Mouse (Mus musculus): Measurements from ENCODE around the gene Bri3. TPM values are rescaled to one million over a fixed set of nuclear protein-coding genes. Genes with fewer than 3 reads are reported as not detected.

Gene Bri3
- polyA plus RNA-seq (2016; fragmentation: Nextera tagmentation; extraction: Ambion mirVana): 127 and 133 TPM in 2 replicates

GRCm38 (mm10) chr5:144243901-144244487, at the start of gene Bri3:
Gene Bri3 (plus strand): TSS chr5:144244437.
- ATAC-seq (ENCODE audit: insufficient number of reproducible peaks, low FRiP score): no peak
- no peak within 1 kb of the TSS for H3K9ac ChIP-seq
- 79% methylated on average over 7 of the region's 7 CpGs for WGBS
- no peaks in the 10 kb centered on the region for H3K27me3 ChIP-seq (replicated peaks)
- H3K9me3 ChIP-seq (replicated peaks): no peaks in the 10 kb centered on the region
- H3K4me2 ChIP-seq: no peak within 1 kb of the TSS
- H3K36me3 ChIP-seq: no peaks in the 10 kb centered on the region
- H3K4me1 ChIP-seq (replicated peaks): peaks cover 10% of the 10 kb centered on the region; the same call in 1 of the 2 replicates
- no peak within 1 kb of the TSS for H3K4me3 ChIP-seq
- no peak within 1 kb of the TSS for H3K27ac ChIP-seq (ENCODE audit: poor library complexity, severe bottlenecking)

GRCm38 (mm10) chr5:144195567-144195966, 48.7 kb upstream of the Bri3 start:
- Histone ChIP-seq H3K9ac (no peak overlapping the region), H3K27me3 (replicated peaks) (no peaks in the 10 kb centered on the region), H3K4me1 (replicated peaks) (peaks cover 13% of the 10 kb centered on the region), H3K36me3 (peaks cover 13% of the 10 kb centered on the region; the same call in 1 of the 2 replicates), H3K4me2 (no peak overlapping the region), H3K9me3 (replicated peaks) (no peaks in the 10 kb centered on the region), H3K27ac (ENCODE audit: poor library complexity, severe bottlenecking) (no peak overlapping the region), H3K4me3 (no peak overlapping the region)
- no peak; the same call in 1 of the 2 replicates for ATAC-seq (ENCODE audit: insufficient number of reproducible peaks, low FRiP score)
- 87% methylated on average over 8 of the region's 8 CpGs for WGBS

- Histone ChIP-seq H3K4me3 (no peak overlapping the region), H3K9ac (no peak overlapping the region), H3K9me3 (replicated peaks) (peaks cover 6% of the 10 kb centered on the region), H3K36me3 (peaks cover 60% of the 10 kb centered on the region), H3K4me2 (no peak overlapping the region), H3K4me1 (replicated peaks) (no peaks in the 10 kb centered on the region), H3K27ac (ENCODE audit: poor library complexity, severe bottlenecking) (no peak overlapping the region), H3K27me3 (replicated peaks) (no peaks in the 10 kb centered on the region)
- WGBS: 79% methylated on average over 11 of the region's 11 CpGs
- ATAC-seq (ENCODE audit: insufficient number of reproducible peaks, low FRiP score): no peak
Observed at GRCm38 (mm10) chr5:144200616-144201015, 43.6 kb upstream of the Bri3 start.

- Histone ChIP-seq H3K36me3 (peaks cover 71% of the 10 kb centered on the region), H3K9ac (no peak overlapping the region), H3K27me3 (replicated peaks) (no peaks in the 10 kb centered on the region), H3K4me2 (no peak overlapping the region), H3K9me3 (replicated peaks) (peaks cover 6% of the 10 kb centered on the region), H3K4me3 (no peak overlapping the region), H3K4me1 (replicated peaks) (no peaks in the 10 kb centered on the region), H3K27ac (ENCODE audit: poor library complexity, severe bottlenecking) (no peak overlapping the region)
- no peak for ATAC-seq (ENCODE audit: insufficient number of reproducible peaks, low FRiP score)
- 91% methylated on average over 6 of the region's 6 CpGs for WGBS
Observed at GRCm38 (mm10) chr5:144202430-144202829, 41.8 kb upstream of the Bri3 start.

- Histone ChIP-seq H3K36me3 (peaks cover 73% of the 10 kb centered on the region), H3K9me3 (replicated peaks) (peaks cover 6% of the 10 kb centered on the region)
- 88% methylated on average over 10 of the region's 10 CpGs for WGBS
Observed at GRCm38 (mm10) chr5:144203398-144203959, 40.8 kb upstream of the Bri3 start.

DNA sequence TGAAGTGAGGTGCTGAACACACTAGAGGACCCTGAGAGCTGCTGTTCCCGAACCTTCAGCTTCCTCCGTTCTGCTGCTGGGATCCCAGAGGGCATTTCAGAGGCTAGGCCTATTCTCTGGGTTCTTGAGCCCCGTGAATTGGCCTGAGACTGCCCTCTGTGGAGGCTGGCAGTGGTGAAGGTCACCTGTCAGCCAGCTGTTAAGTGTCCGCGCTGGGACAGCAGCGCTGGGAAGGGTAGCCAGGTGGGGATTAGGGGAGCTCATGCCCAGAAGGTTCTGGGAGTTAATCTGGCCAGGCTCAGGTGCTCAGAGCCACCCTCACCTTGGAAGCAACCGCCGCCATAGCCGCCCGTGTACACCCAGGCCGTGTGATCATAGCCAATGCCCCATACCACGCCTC, 39.9 kb upstream of the Bri3 start:
- Histone ChIP-seq H3K4me1 (replicated peaks) (no peaks in the 10 kb centered on the region), H3K9ac (no peak overlapping the region), H3K27me3 (replicated peaks) (no peaks in the 10 kb centered on the region), H3K4me3 (no peak overlapping the region), H3K4me2 (no peak overlapping the region), H3K36me3 (peaks cover 75% of the 10 kb centered on the region), H3K9me3 (replicated peaks) (peaks cover 6% of the 10 kb centered on the region), H3K27ac (ENCODE audit: poor library complexity, severe bottlenecking) (no peak overlapping the region)
- 88% methylated on average over 12 of the region's 12 CpGs for WGBS
- no peak for ATAC-seq (ENCODE audit: insufficient number of reproducible peaks, low FRiP score)

More at GRCm38 (mm10) chr5:144203398-144203959, 40.8 kb upstream of the Bri3 start:
- Histone ChIP-seq H3K9ac (no peak overlapping the region), H3K4me2 (no peak overlapping the region), H3K4me1 (replicated peaks) (no peaks in the 10 kb centered on the region), H3K27me3 (replicated peaks) (no peaks in the 10 kb centered on the region), H3K27ac (ENCODE audit: poor library complexity, severe bottlenecking) (no peak overlapping the region), H3K4me3 (no peak overlapping the region)
- no peak for ATAC-seq (ENCODE audit: insufficient number of reproducible peaks, low FRiP score)

DNA sequence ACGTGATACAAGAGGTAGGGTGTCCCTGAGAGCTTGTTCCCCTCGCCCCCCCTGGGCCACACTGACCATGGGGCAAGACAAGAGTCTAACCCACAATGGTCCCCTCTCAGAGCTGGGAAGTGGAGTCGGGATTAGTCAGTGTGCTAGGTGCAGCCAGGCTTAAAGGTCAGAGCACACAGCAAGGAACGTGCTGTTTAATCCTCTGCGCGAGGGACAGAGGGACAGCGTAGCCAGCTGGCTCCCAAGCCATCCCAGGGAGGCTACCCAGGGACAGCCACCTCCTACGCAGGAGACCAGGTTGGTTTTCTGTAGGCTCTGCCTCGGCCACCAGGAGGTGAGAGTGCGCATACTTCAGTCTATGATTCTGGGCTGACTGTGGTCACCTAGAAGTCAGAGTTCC, 39.3 kb upstream of the Bri3 start:
- peaks cover 80% of the 10 kb centered on the region for H3K36me3 ChIP-seq
- no peak overlapping the region for H3K4me2 ChIP-seq
- no peaks in the 10 kb centered on the region for H3K4me1 ChIP-seq (replicated peaks)
- ATAC-seq (ENCODE audit: insufficient number of reproducible peaks, low FRiP score): no peak
- no peak overlapping the region for H3K27ac ChIP-seq (ENCODE audit: poor library complexity, severe bottlenecking)
- no peak overlapping the region for H3K9ac ChIP-seq
- H3K9me3 ChIP-seq (replicated peaks): peaks cover 6% of the 10 kb centered on the region
- 78% methylated on average over 10 of the region's 10 CpGs for WGBS
- no peaks in the 10 kb centered on the region for H3K27me3 ChIP-seq (replicated peaks)
- H3K4me3 ChIP-seq: no peak overlapping the region

GRCm38 (mm10) chr5:144206069-144206468, 38.2 kb upstream of the Bri3 start:
- Histone ChIP-seq H3K36me3 (peaks cover 84% of the 10 kb centered on the region), H3K4me3 (no peak overlapping the region)
- 93% methylated on average over 15 of the region's 15 CpGs for WGBS

DNA sequence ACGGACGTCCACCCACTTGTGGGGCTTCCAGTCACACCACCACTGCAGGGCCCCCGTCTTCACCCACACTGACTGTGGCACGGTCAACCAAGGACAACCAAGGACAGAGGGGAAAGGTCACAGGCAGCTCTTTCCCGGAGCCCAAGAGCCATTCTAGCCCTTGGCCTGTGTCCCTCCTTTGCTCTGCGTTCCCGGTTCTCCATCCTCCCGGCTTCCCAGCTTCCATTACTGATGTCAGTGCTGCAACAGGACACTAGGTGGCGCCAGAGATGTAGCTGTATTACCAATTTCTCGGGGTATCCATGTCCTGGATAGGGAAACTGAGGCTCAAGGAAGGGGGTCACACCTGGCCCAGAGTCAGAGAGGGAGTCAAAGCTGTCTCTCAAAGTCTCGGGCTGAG, 36.8 kb upstream of the Bri3 start:
- 45% methylated on average over 11 of the region's 11 CpGs for WGBS
- Histone ChIP-seq H3K27ac (ENCODE audit: poor library complexity, severe bottlenecking) (no peak overlapping the region), H3K4me3 (no peak overlapping the region), H3K4me2 (no peak overlapping the region), H3K27me3 (replicated peaks) (no peaks in the 10 kb centered on the region), H3K9me3 (replicated peaks) (peaks cover 1% of the 10 kb centered on the region), H3K4me1 (replicated peaks) (no peaks in the 10 kb centered on the region), H3K9ac (no peak overlapping the region), H3K36me3 (peaks cover 84% of the 10 kb centered on the region)
- ATAC-seq (ENCODE audit: insufficient number of reproducible peaks, low FRiP score): no peak

More at GRCm38 (mm10) chr5:144206069-144206468, 38.2 kb upstream of the Bri3 start:
- H3K4me2 ChIP-seq: no peak overlapping the region
- peaks cover 6% of the 10 kb centered on the region for H3K9me3 ChIP-seq (replicated peaks)
- no peaks in the 10 kb centered on the region for H3K4me1 ChIP-seq (replicated peaks)
- H3K27me3 ChIP-seq (replicated peaks): no peaks in the 10 kb centered on the region
- no peak for ATAC-seq (ENCODE audit: insufficient number of reproducible peaks, low FRiP score)
- no peak overlapping the region for H3K27ac ChIP-seq (ENCODE audit: poor library complexity, severe bottlenecking)
- no peak overlapping the region for H3K9ac ChIP-seq

- no peak overlapping the region for H3K4me3 ChIP-seq
- H3K9ac ChIP-seq: no peak overlapping the region
- no peaks in the 10 kb centered on the region for H3K9me3 ChIP-seq (replicated peaks)
- peaks cover 75% of the 10 kb centered on the region for H3K36me3 ChIP-seq
- ATAC-seq (ENCODE audit: insufficient number of reproducible peaks, low FRiP score): no peak
- no peaks in the 10 kb centered on the region for H3K27me3 ChIP-seq (replicated peaks)
- H3K4me2 ChIP-seq: no peak overlapping the region
- 25% methylated on average over 7 of the region's 7 CpGs for WGBS
- no peak overlapping the region for H3K27ac ChIP-seq (ENCODE audit: poor library complexity, severe bottlenecking)
- H3K4me1 ChIP-seq (replicated peaks): no peaks in the 10 kb centered on the region
Observed at GRCm38 (mm10) chr5:144214453-144214852, 29.8 kb upstream of the Bri3 start.

- 95% methylated on average over 2 of the region's 2 CpGs for WGBS
- no peak for ATAC-seq (ENCODE audit: insufficient number of reproducible peaks, low FRiP score)
- H3K9me3 ChIP-seq (replicated peaks): no peaks in the 10 kb centered on the region
- H3K4me3 ChIP-seq: no peak overlapping the region
- peaks cover 60% of the 10 kb centered on the region for H3K36me3 ChIP-seq
- no peaks in the 10 kb centered on the region for H3K27me3 ChIP-seq (replicated peaks)
- H3K27ac ChIP-seq (ENCODE audit: poor library complexity, severe bottlenecking): no peak overlapping the region
- no peaks in the 10 kb centered on the region for H3K4me1 ChIP-seq (replicated peaks)
- no peak overlapping the region for H3K4me2 ChIP-seq
- no peak overlapping the region for H3K9ac ChIP-seq
Observed at GRCm38 (mm10) chr5:144215992-144216391, 28.2 kb upstream of the Bri3 start.

- Histone ChIP-seq H3K36me3 (peaks cover 42% of the 10 kb centered on the region), H3K27ac (ENCODE audit: poor library complexity, severe bottlenecking) (no peak overlapping the region), H3K4me1 (replicated peaks) (peaks cover 13% of the 10 kb centered on the region), H3K9ac (no peak overlapping the region), H3K27me3 (replicated peaks) (no peaks in the 10 kb centered on the region), H3K4me2 (no peak overlapping the region), H3K4me3 (no peak overlapping the region), H3K9me3 (replicated peaks) (no peaks in the 10 kb centered on the region)
- ATAC-seq (ENCODE audit: insufficient number of reproducible peaks, low FRiP score): no peak
- 84% methylated on average over 7 of the region's 7 CpGs for WGBS
Observed at GRCm38 (mm10) chr5:144218061-144218460, 26.2 kb upstream of the Bri3 start.

Measured in heart, embryonic 12.5 days (tissue).